ENCODE assay signal across 25 mouse cellular contexts in the genomic region with DNA sequence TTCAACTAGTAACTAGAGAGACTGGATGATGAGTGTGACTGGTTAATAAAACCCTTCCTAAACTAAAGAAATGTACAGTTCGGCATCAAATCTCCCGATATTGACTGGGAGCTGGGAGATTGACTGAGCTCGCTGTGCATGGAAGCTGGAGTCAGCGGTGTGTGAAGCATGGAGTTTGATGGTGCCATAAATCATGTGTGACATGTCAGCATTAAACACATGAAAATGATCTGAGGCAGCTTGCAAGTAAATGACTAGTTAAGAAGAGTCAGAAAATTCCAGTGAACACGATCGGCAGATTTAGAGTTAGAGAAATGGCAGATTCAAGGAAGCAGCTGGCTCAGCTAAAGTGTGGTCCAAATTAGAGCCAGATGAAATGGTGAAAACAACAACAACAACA.
DNase-seq lines count a peak whose midpoint lies in the region; ATAC-seq and TF ChIP-seq lines count a peak whose summit lies in the region.
"Had no signal": no experiment of that assay in that cellular context is flagged by ENCODE, and none has a peak within 500 bp of the region (broad histone marks: within the 10 kb centered on the region; RNA-seq: fewer than 3 reads in every experiment).

No protein-coding gene starts in this region.

- H3K9me3 ChIP-seq in heart, embryonic 10.5 days = no peaks in the 10 kb centered on the region
- H3K9me3 ChIP-seq in kidney, postnatal 0 days (replicated peaks; ENCODE audit: low read length) = no peaks in the 10 kb centered on the region
- H3K9me3 ChIP-seq: embryonic facial prominence, embryonic 15.5 days; heart, embryonic 13.5 days; hindbrain, embryonic 15.5 days had no signal

- no peak overlapping the region for H3K27ac ChIP-seq in heart, embryonic 10.5 days
- no peak overlapping the region for H3K27ac ChIP-seq in kidney, postnatal 0 days
- H3K27ac ChIP-seq in kidney, adult 2 months (ENCODE audit: insufficient read depth, low read depth, low read length) = no peak overlapping the region
- H3K27ac ChIP-seq: embryonic facial prominence, embryonic 15.5 days; heart, embryonic 13.5 days; hindbrain, embryonic 15.5 days; stomach, postnatal 0 days had no signal

- WGBS in heart, embryonic 10.5 days = 86% methylated on average over 6 of the region's 6 CpGs
- WGBS in kidney, postnatal 0 days = 35% methylated on average over 6 of the region's 6 CpGs
- 40% methylated on average over 6 of the region's 6 CpGs for WGBS in kidney, adult 2 months

- no peak overlapping the region for H3K4me3 ChIP-seq in heart, embryonic 10.5 days
- no peak overlapping the region for H3K4me3 ChIP-seq in kidney, postnatal 0 days (replicated peaks; ENCODE audit: low read depth, low read length)
- no peak overlapping the region for H3K4me3 ChIP-seq in kidney, adult 2 months (ENCODE audit: insufficient read depth, low read depth, low read length)
- H3K4me3 ChIP-seq: embryonic facial prominence, embryonic 15.5 days; heart, embryonic 13.5 days; hindbrain, embryonic 15.5 days had no signal

- TF ChIP-seq POLR2A in kidney, adult 2 months (IDR thresholded peaks at IDR 0.05; ENCODE audit: low read depth, low read length) = no peak

- no peaks in the 10 kb centered on the region for H3K36me3 ChIP-seq in heart, embryonic 10.5 days
- H3K36me3 ChIP-seq in kidney, postnatal 0 days (ENCODE audit: insufficient read depth, low read length) = no peaks in the 10 kb centered on the region
- no peaks in the 10 kb centered on the region for H3K36me3 ChIP-seq in kidney, adult 2 months (ENCODE audit: control insufficient read depth, insufficient read depth, low read length)
- H3K36me3 ChIP-seq: embryonic facial prominence, embryonic 15.5 days; heart, embryonic 13.5 days; hindbrain, embryonic 15.5 days had no signal

- H3K4me2 ChIP-seq in kidney, postnatal 0 days (ENCODE audit: low read length) = no peak overlapping the region
- H3K4me2 ChIP-seq: embryonic facial prominence, embryonic 15.5 days; heart, embryonic 13.5 days; hindbrain, embryonic 15.5 days had no signal

- H3K4me1 ChIP-seq in heart, embryonic 10.5 days = no peaks in the 10 kb centered on the region
- H3K4me1 ChIP-seq in kidney, postnatal 0 days (replicated peaks; ENCODE audit: insufficient read depth, low read length) = no peaks in the 10 kb centered on the region
- H3K4me1 ChIP-seq in kidney, adult 2 months (ENCODE audit: control insufficient read depth, insufficient read depth, low read length) = no peaks in the 10 kb centered on the region
- H3K4me1 ChIP-seq: embryonic facial prominence, embryonic 15.5 days; heart, embryonic 13.5 days; hindbrain, embryonic 15.5 days had no signal

- no peaks in the 10 kb centered on the region for H3K27me3 ChIP-seq in heart, embryonic 10.5 days (ENCODE audit: insufficient read depth, poor library complexity, severe bottlenecking)
- H3K27me3 ChIP-seq in kidney, postnatal 0 days (ENCODE audit: insufficient read depth, low read length) = no peaks in the 10 kb centered on the region
- H3K27me3 ChIP-seq in kidney, adult 2 months (replicated peaks; ENCODE audit: control insufficient read depth, insufficient read depth, low read length) = no peaks in the 10 kb centered on the region
- H3K27me3 ChIP-seq: embryonic facial prominence, embryonic 15.5 days; heart, embryonic 13.5 days; hindbrain, embryonic 15.5 days had no signal

- no peak for TF ChIP-seq CTCF in kidney, postnatal 0 days (IDR thresholded peaks at IDR 0.05; ENCODE audit: low read depth)
- no peak for TF ChIP-seq CTCF in kidney, adult 2 months (conservative IDR thresholded peaks at IDR 0.05; ENCODE audit: insufficient read depth, insufficient read length, low read depth, low read length)

- peak; percentile 30 for DNase-seq in heart, adult 11 months
- DNase-seq in heart, embryonic 10.5 days (ENCODE audit: low spot score) = no peak
- peak; percentile 41 for DNase-seq in kidney, postnatal 0 days (ENCODE audit: low spot score)
- DNase-seq in kidney, adult 2 months = no peak
- DNase-seq in embryo, embryonic 11 days = peak; percentile 30
- peak; percentile 75 for DNase-seq in mesoderm, embryonic 11.5 days (ENCODE audit: low read depth, low spot score)
- DNase-seq in layer of hippocampus, postnatal 10 days (ENCODE audit: low spot score in 2 of 2) = no peak
- DNase-seq: adrenal gland, postnatal 25 days; cerebellum, adult 9-10 months; gastrocnemius, postnatal 10 days; heart, adult 18-20 months; heart, postnatal 14 days; kidney, adult 9 months; layer of hippocampus, adult 9-11 months; lung, postnatal 4 days; right cerebral cortex, postnatal 14 days; thymus, adult 2 months; thymus, postnatal 4 days had no signal

- no peak overlapping the region for H3K9ac ChIP-seq in kidney, postnatal 0 days (ENCODE audit: low read depth, low read length)
- H3K9ac ChIP-seq: embryonic facial prominence, embryonic 15.5 days; heart, embryonic 13.5 days; hindbrain, embryonic 15.5 days had no signal

- ATAC-seq in kidney, postnatal 0 days (replicated peaks; ENCODE audit: low FRiP score, low read depth) = no peak
- ATAC-seq: CD4-positive, CD25-positive, alpha-beta regulatory T cell, adult 4 months; forebrain, embryonic 14.5 days; midbrain, embryonic 16.5 days had no signal

Comparison
In these comparisons a context has a peak if more than half of its experiments do, and no peak if none do; other contexts are left out.
1. DNase-seq: peak in heart, adult 11 months (single experiment), kidney, postnatal 0 days (single experiment), embryo, embryonic 11 days (single experiment) and mesoderm, embryonic 11.5 days (single experiment); none in heart, embryonic 10.5 days (single experiment), kidney, adult 2 months (single experiment) and layer of hippocampus, postnatal 10 days (0 of 2).